Mouse (Mus musculus) midbrain, embryonic 10.5 days (tissue): Measurements from ENCODE around the gene Zscan18. TPM values are rescaled to one million over a fixed set of nuclear protein-coding genes. Genes with fewer than 3 reads are reported as not detected.
"Not testable (repeated sequence)": the region's sequence is repeated elsewhere in the genome, so short reads cannot be mapped to it uniquely, and the experiment has no call there.

Source experiments
- DNase-seq: peaks from one replicate; pipeline ENCODE4 v3.0.0-alpha.2; 2017; ENCODE audit warnings: low spot score
- H3K27ac ChIP-seq: fragments of 300-500 bp; sonication (generic); replicated peaks from 2 replicates; pipeline ENCODE4 v1.5.1; 2016; ENCODE audit warnings: mild to moderate bottlenecking
- H3K27me3 ChIP-seq: fragments of 300-500 bp; sonication (generic); 2 replicates; pipeline ENCODE4 v1.6.1; 2016; ENCODE audit warnings: low read depth, mild to moderate bottlenecking; ENCODE audit not compliant: poor library complexity, severe bottlenecking
- H3K36me3 ChIP-seq: fragments of 300-500 bp; sonication (generic); 2 replicates; pipeline ENCODE4 v1.6.1; 2016; ENCODE audit warnings: mild to moderate bottlenecking, moderate library complexity
- H3K4me1 ChIP-seq: fragments of 300-500 bp; sonication (generic); 2 replicates; pipeline ENCODE4 v1.6.1; 2016
- H3K4me3 ChIP-seq: fragments of 300-500 bp; sonication (generic); 2 replicates; pipeline ENCODE4 v1.5.1; 2016; ENCODE audit warnings: mild to moderate bottlenecking, moderate library complexity
- H3K9me3 ChIP-seq: fragments of 300-500 bp; sonication (generic); replicated peaks from 2 replicates; pipeline ENCODE4 v1.6.1; 2016; ENCODE audit warnings: mild to moderate bottlenecking
- WGBS: fragments of 180-500 bp; shearing (Covaris S2); methylation state at CpG from one replicate; pipeline ENCODE4 v1.1.7; 2016; 5-methylcytosine and 5-hydroxymethylcytosine counted together
- polyA plus RNA-seq: library from polyadenylated mRNA; unstranded; fragments of >200 nt; fragmentation: Nextera tagmentation; extraction: Ambion mirVana; gene quantifications from 2 replicates; pipeline ENCODE4 v1.2.1, GENCODE M21; 2016

Gene Zscan18
- 10.4 and 13.7 TPM in 2 replicates for polyA plus RNA-seq

DNA sequence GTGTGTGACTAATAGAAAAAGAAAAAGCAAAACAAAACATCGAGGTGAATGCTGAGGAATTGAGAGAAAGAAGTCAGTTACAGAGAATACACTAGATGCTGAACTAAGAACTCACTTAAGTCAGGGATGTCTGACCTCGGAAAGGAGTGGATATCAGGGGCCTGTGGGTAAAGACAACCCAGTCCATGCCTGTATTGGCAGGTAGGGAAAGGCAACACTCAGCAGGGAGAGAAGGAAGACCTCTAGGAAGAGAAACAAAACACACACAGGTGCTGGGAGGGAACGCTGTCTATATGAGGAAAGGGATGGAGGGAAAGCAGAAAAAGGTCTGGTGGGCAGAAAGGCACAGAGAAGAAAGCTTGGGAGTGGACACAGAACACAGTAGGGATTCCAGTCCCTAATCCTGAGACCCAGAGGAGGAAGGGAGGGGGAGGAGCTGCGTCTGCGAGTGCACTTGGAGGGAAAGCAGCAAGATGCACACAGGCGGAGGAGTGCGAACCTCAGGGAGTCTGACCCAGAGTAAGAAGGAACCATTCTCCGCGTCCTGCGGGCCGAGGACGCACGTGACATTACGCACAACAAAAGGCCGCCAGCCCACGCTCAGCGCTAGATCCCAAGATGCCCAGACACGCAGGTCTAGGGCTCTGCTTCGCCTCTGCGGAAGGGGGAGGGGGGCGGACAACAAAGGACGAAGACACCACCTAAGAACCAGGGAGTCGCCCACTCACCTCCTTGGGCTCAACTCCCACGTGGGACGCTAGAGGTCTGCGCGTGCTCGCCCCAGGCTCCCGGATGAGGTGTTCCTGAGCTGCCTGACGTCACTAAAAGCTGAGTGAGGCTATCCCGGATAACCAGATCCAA lies at the start of gene Zscan18:
Gene Zscan18, minus strand, starts transcription at position 770 of the 861 bp plus-strand sequence.
- peaks cover 12% of the 10 kb centered on the region for H3K9me3 ChIP-seq
- H3K36me3 ChIP-seq = peaks cover 26% of the 10 kb centered on the region
- no peaks in the 10 kb centered on the region for H3K27me3 ChIP-seq
- DNase-seq = peak; percentile 84
- H3K27ac ChIP-seq = peak within 1 kb of the TSS; percentile 88
- WGBS = 4% methylated on average over 30 of the region's 31 CpGs
- peaks cover 15% of the 10 kb centered on the region for H3K4me1 ChIP-seq
- peak within 1 kb of the TSS; percentile 56 for H3K4me3 ChIP-seq

GRCm38 (mm10) chr7:12835779-12836178 lies 32.3 kb upstream of the Zscan18 start:
- Histone ChIP-seq H3K36me3 (peaks cover 50% of the 10 kb centered on the region), H3K9me3 (peaks cover 65% of the 10 kb centered on the region)

DNA sequence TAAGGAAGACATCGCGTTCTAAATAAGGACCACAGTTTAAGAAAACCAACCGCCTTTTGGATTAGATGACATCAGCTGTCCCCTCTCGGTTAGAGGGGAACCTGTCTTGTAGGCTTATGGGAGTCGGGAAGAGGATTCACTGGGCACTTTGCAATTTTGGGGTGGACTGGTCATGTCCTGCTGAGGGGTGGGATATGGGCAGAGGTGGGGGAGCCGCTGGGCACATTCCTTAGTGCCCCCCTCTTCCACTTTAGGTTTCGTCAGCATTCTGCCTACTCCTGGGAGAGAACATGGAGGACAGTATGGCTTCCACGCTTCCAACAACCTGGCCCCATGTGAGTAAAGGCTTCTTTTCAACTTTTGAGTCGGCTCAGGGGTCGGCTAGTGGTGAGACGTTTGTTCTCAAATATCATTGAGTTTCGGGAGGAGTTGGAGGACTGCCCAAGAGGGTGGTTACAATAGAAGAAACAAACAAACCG lies 31.8 kb upstream of the Zscan18 start:
- Histone ChIP-seq H3K27ac (peak overlapping the region; percentile 90), H3K9me3 (peaks cover 59% of the 10 kb centered on the region), H3K27me3 (no peaks in the 10 kb centered on the region), H3K4me1 (0 out of 2 replicates have a peak, but pooled peaks cover 4% of the 10 kb centered on the region), H3K36me3 (peaks cover 44% of the 10 kb centered on the region), H3K4me3 (peak overlapping the region; percentile 64)
- DNase-seq = no peak
- WGBS = 45% methylated on average over 13 of the region's 13 CpGs

More at GRCm38 (mm10) chr7:12835779-12836178, 32.3 kb upstream of the Zscan18 start:
- H3K4me1 ChIP-seq = 0 out of 2 replicates have a peak, but pooled peaks cover 4% of the 10 kb centered on the region
- no peaks in the 10 kb centered on the region for H3K27me3 ChIP-seq
- H3K27ac ChIP-seq = no peak overlapping the region
- H3K4me3 ChIP-seq = peak overlapping the region; percentile 64
- no peak for DNase-seq
- 93% methylated on average over 4 of the region's 4 CpGs for WGBS

DNA sequence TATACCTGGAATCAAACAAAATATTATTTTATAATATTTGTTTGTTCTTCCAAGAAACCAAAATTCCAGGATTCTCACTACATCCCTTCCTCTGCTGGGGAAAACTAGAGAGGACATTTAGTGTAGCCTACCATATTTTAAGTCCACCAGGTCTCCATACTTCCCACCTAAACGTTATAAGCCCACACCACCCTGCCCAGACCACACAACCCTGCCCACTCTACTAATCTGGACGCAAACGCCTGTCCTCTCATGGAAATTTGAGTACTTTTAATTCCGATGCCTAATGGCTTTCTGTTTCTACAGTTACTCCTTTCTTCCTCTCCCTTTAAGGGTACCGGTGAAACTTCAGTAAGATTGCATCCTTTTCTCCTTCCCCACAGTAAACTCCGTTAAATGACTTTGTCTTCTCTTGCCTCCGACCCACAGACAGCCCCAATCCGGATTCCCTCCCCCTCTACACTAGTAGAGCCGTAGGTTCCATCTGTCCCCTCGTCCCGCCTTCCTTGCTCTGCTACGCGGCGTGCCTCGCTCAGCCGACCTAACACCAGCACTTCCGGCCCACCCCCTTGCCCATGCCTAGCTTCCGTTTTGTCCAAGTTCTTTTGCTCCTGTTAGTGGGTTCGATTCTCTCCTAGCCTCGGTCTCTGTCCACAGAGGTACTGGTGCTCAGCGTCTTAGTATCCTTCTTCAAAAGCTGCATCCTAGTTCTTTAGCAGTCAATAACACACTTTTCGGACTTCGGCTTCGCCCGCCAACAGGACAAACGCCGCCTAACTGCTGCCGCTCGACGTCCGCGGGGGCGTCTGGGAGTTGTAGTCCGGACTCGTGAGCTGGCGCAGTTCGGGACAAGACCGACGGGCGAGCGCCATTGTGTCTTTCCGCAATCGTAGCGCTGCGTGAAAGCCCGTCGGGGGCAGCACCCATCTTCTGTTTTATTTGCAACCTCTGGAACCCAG lies 31.0 kb upstream of the Zscan18 start, which contains the start of gene Zfp110:
Gene Zfp110, plus strand, starts transcription at position 600 of the 959 bp plus-strand sequence.
- Histone ChIP-seq H3K36me3 (peaks cover 36% of the 10 kb centered on the region), H3K27me3 (no peaks in the 10 kb centered on the region), H3K9me3 (peaks cover 59% of the 10 kb centered on the region), H3K4me3 (peak within 1 kb of the TSS; percentile 64), H3K4me1 (0 out of 2 replicates have a peak, but pooled peaks cover 4% of the 10 kb centered on the region), H3K27ac (peak within 1 kb of the TSS; percentile 90)
- 4% methylated on average over 47 of the region's 47 CpGs for WGBS
- peak; percentile 88 for DNase-seq

- no peaks in the 10 kb centered on the region for H3K27me3 ChIP-seq
- H3K4me3 ChIP-seq = peak within 1 kb of the TSS; percentile 70
- H3K4me1 ChIP-seq = peaks cover 10% of the 10 kb centered on the region; the same call in 1 of the 2 replicates
- H3K36me3 ChIP-seq = peaks cover 34% of the 10 kb centered on the region
- peaks cover 53% of the 10 kb centered on the region for H3K9me3 ChIP-seq
- DNase-seq = peak; percentile 92
- peak within 1 kb of the TSS; percentile 93 for H3K27ac ChIP-seq
- WGBS = under 1% methylated on average over 40 of the region's 40 CpGs
These were observed 15.3 kb upstream of the Zscan18 start, which contains the start of gene Zfp329 for GRCm38 (mm10) chr7:12818521-12819295. TSS of gene Zfp329 (minus strand) at chr7:12818858.

DNA sequence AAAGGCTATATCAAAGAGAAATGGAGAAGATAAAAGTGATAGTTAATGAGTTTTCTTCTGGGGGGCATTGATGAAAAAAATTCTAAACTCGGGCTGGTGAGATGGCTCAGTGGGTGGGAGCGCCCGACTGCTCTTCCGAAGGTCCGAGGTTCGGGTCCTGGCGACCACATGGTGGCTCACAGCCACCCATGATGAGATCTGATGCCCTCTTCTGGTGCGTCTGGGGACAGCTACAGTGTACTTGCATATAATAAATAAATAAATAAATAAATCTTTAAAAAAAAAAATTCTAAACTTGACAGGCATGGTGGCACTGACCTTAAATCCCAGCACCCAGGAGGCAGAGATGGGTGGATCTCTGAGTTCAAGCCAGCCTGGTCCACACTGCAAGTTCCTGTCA lies 12.1 kb upstream of the Zscan18 start:
- peaks cover 61% of the 10 kb centered on the region for H3K9me3 ChIP-seq
- no peak for DNase-seq
- H3K27ac ChIP-seq = no peak overlapping the region
- H3K36me3 ChIP-seq = peaks cover 65% of the 10 kb centered on the region
- H3K4me1 ChIP-seq = peaks cover 10% of the 10 kb centered on the region; the same call in 1 of the 2 replicates
- 96% methylated on average over 8 of the region's 8 CpGs for WGBS
- H3K27me3 ChIP-seq = no peaks in the 10 kb centered on the region
- no peak overlapping the region for H3K4me3 ChIP-seq

DNA sequence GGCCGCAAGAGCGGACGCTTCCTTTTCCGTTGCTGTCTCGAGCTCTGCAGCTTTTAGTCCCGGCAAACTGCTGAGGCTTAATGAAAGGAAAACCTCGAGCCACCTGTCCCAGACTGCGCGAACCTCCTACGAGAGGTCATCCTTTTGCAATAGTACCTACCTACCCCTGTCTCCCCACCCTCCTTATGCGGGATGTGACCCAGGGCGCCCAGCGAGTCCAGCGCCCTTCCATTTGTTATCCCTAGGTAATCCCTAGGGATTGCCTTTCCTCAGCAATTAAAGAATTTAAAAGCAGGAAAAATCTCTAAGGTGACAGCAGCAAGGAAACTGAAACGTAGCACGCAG lies 264 bp upstream of the Zscan18 start:
- under 1% methylated on average over 16 of the region's 16 CpGs for WGBS
- Histone ChIP-seq H3K4me1 (peaks cover 15% of the 10 kb centered on the region), H3K27me3 (no peaks in the 10 kb centered on the region), H3K36me3 (peaks cover 30% of the 10 kb centered on the region), H3K27ac (peak overlapping the region; percentile 88), H3K4me3 (peak overlapping the region; percentile 56), H3K9me3 (peaks cover 15% of the 10 kb centered on the region)
- DNase-seq = no peak

DNA sequence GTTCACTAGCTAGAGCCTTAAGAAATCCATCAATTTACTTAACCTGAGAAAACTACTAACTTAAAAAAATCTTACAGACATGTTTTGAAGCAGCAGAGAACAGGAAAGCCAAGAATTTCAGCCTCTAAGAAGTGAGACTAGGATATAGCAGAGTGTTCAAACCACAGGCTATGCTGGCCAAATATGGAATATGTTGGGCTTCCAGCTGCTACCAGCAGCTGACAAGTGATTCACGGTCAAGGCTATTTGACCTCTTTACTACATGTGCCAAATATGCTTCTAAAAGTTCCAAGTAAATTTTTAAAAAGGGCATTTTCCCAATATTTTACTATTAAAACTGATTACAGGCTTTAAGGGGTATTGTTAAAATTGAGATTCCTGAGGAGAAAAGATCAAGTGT lies 3.9 kb downstream of the Zscan18 start:
- no peaks in the 10 kb centered on the region for H3K27me3 ChIP-seq
- peaks cover 15% of the 10 kb centered on the region for H3K4me1 ChIP-seq
- H3K27ac ChIP-seq = no peak overlapping the region
- no peak for DNase-seq
- H3K4me3 ChIP-seq = no peak overlapping the region
- H3K9me3 ChIP-seq = peaks cover 24% of the 10 kb centered on the region
- H3K36me3 ChIP-seq = peaks cover 10% of the 10 kb centered on the region
- 94% methylated on average over 1 of the region's 1 CpGs for WGBS

DNA sequence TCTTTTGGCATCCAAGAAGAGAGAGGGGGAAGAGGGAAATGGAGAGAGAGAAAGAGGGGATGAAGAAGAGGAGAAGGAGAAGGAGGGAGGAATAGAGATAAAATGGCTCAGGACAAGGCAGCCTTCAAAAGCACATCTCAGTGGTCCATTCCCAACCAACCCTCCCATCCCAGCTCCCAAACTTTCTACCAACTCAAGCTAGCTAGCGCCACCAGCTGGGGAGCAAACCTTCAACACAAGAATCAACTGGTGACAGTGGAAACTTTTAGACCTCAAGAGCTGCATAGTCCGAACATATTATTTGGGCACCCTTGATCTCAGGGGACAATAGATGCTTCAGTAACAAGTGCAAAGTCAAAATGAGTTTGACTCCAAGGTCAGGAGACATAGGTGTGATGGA lies 5.5 kb downstream of the Zscan18 start:
- DNase-seq = no peak
- H3K4me1 ChIP-seq = peaks cover 3% of the 10 kb centered on the region
- H3K4me3 ChIP-seq = no peak overlapping the region
- peaks cover 10% of the 10 kb centered on the region for H3K36me3 ChIP-seq
- no peak overlapping the region for H3K27ac ChIP-seq
- WGBS = 68% methylated on average over 2 of the region's 2 CpGs
- no peaks in the 10 kb centered on the region for H3K27me3 ChIP-seq
- peaks cover 24% of the 10 kb centered on the region for H3K9me3 ChIP-seq

GRCm38 (mm10) chr7:12792624-12793023 lies 10.8 kb downstream of the Zscan18 start:
- not testable (repeated sequence) for H3K27me3 ChIP-seq, H3K4me3 ChIP-seq, DNase-seq, H3K4me1 ChIP-seq, H3K36me3 ChIP-seq, H3K27ac ChIP-seq
- WGBS = 89% methylated on average over 11 of the region's 11 CpGs
- H3K9me3 ChIP-seq = peaks cover 18% of the 10 kb centered on the region

DNA sequence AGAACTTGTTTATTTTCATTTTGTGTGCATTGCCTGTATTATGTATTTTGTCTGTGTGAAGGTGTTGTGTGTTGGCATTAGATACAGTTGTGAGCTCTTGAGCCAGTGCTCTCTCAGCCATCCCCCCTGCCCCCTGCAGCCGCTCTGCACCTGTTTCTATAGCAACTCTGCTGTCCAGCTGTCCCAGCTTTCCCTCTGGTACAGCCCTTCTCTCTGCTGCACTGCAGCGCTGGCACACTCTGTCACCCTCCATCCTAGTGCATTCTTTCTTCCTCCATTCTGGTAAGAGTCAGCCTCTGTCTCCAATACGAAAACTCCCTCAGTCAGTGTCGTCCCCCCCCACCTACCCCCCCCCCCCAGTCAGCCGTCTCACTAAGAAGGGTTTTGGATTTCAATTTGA lies 15.4 kb downstream of the Zscan18 start:
- DNase-seq = no peak
- Histone ChIP-seq H3K9me3 (no peaks in the 10 kb centered on the region; the same call in 1 of the 2 replicates), H3K36me3 (no peaks in the 10 kb centered on the region), H3K4me1 (peaks cover 7% of the 10 kb centered on the region), H3K27ac (no peak overlapping the region), H3K27me3 (no peaks in the 10 kb centered on the region), H3K4me3 (no peak overlapping the region)
- 33% methylated on average over 5 of the region's 5 CpGs for WGBS
